Mouse (Mus musculus) heart, postnatal 0 days (tissue): ENCODE measurements around the gene Camk2d. TPM values are rescaled to one million over a fixed set of nuclear protein-coding genes. Genes with fewer than 3 reads are reported as not detected.

Source experiments
- ATAC-seq: fragments of 200-750 bp; cut with Nextera tagmentation; 2 replicates; pipeline ENCODE4 v1.8.0; 2017; ENCODE audit warnings: low read depth, moderate number of reproducible peaks, moderate library complexity; ENCODE audit not compliant: insufficient read depth
- DNase-seq: peaks from one replicate; pipeline ENCODE4 v3.0.0-alpha.2; 2016; ENCODE audit warnings: low spot score
- H3K27ac ChIP-seq: fragments of 300-500 bp; sonication (generic); 2 replicates; pipeline ENCODE4 v1.5.1; 2014; ENCODE audit warnings: low read depth, mild to moderate bottlenecking
- H3K27me3 ChIP-seq: fragments of 300-500 bp; sonication (generic); 2 replicates; pipeline ENCODE4 v1.6.1; 2014; ENCODE audit warnings: low read length, mixed read lengths; ENCODE audit not compliant: control insufficient read depth, insufficient read depth
- H3K36me3 ChIP-seq: fragments of 300-500 bp; sonication (generic); replicated peaks from 2 replicates; pipeline ENCODE4 v1.6.1; 2014; ENCODE audit warnings: low read length, mixed read lengths; ENCODE audit not compliant: control insufficient read depth, insufficient read depth
- H3K4me1 ChIP-seq: fragments of 300-500 bp; sonication (generic); 2 replicates; pipeline ENCODE4 v1.6.1; 2014; ENCODE audit warnings: antibody characterized with exemption; ENCODE audit not compliant: control insufficient read depth, insufficient read depth
- H3K4me2 ChIP-seq: fragments of 300-500 bp; sonication (generic); 2 replicates; pipeline ENCODE4 v1.6.1; 2014; ENCODE audit warnings: low read depth, mild to moderate bottlenecking, low read length, moderate library complexity
- H3K4me3 ChIP-seq: fragments of 300-500 bp; sonication (generic); 2 replicates; pipeline ENCODE4 v1.5.1; 2014; ENCODE audit warnings: low read depth, low read length
- H3K9ac ChIP-seq: fragments of 300-500 bp; sonication (generic); replicated peaks from 2 replicates; pipeline ENCODE4 v1.6.1; 2014; ENCODE audit warnings: low read depth, low read length, mixed read lengths
- H3K9me3 ChIP-seq: fragments of 300-500 bp; sonication (generic); replicated peaks from 2 replicates; pipeline ENCODE4 v1.6.1; 2016; ENCODE audit warnings: low read length; ENCODE audit not compliant: control insufficient read depth
- CTCF ChIP-seq: IDR thresholded peaks from 2 replicates; pipeline ENCODE4 v1.5.1; 2016; ENCODE audit warnings: antibody characterized with exemption, control low read depth, low read depth
- EP300 ChIP-seq: IDR thresholded peaks from 2 replicates; pipeline ENCODE4 v1.6.1; 2016; ENCODE audit warnings: antibody characterized with exemption, low read depth
- WGBS: fragments of 180-500 bp; shearing (Covaris S2); extraction: QIAGEN DNeasy Blood & Tissue Kit; methylation state at CpG from one replicate; pipeline ENCODE4 v1.1.7; 2014; 5-methylcytosine and 5-hydroxymethylcytosine counted together
- polyA plus RNA-seq: library from polyadenylated mRNA; unstranded; fragments of >200 nt; fragmentation: Nextera tagmentation; extraction: Ambion mirVana; gene quantifications from 2 replicates; pipeline ENCODE4 v1.2.1, GENCODE M21; 2015
- total RNA-seq: library from RNA; depleted of rRNA; stranded (reverse); fragments of >200 nt; gene quantifications from 2 replicates; pipeline ENCODE4 v1.2.3, GENCODE M21; 2014; ENCODE audit warnings: low replicate concordance

Gene Camk2d
- total and polyA plus RNA-seq, 2 experiments from 2014 or later = 109 to 191 TPM

- Histone ChIP-seq H3K27me3 (no peaks in the 10 kb centered on the region), H3K4me1 (peaks cover 11% of the 10 kb centered on the region), H3K36me3 (peaks cover 3% of the 10 kb centered on the region; the same call in 1 of the 2 replicates), H3K27ac (no peak overlapping the region), H3K4me2 (no peak overlapping the region), H3K4me3 (no peak overlapping the region), H3K9me3 (no peaks in the 10 kb centered on the region), H3K9ac (no peak overlapping the region)
- ATAC-seq (no peak), DNase-seq (no peak)
- 85% methylated on average over 9 of the region's 9 CpGs for WGBS
- TF ChIP-seq CTCF = no peak
- no peak for TF ChIP-seq EP300
Observed at GRCm38 (mm10) chr3:126777101-126777500, 181.0 kb downstream of the Camk2d start.

GRCm38 (mm10) chr3:126777879-126778278 is 181.8 kb downstream of the Camk2d start:
- no peak for DNase-seq

DNA sequence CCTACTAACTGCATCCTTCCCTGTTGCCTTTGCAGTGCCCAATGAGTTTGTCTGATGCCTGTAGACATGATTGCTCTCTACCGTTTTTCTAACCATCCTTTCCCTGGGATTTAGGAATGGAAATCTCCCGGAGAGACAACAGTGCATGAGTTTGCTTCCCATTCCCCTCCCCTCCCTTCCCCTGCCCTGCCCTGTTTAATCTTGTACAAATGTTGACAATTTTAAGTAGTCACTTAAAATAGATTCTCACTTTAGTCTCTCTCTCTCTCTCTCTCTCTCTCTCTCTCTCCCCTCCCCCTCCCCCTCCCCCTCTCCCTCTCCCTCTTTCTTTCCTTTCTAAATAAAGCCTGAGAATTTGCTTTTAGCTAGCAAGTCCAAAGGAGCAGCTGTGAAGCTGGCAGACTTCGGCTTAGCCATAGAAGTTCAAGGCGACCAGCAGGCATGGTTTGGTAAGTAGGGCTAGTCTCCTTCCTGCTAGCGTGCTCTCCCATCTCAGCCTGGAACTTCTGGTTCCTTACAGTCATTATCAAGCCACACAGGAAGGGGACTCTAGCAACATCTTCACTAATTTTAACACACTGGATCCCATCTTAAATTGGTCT is 184.0 kb downstream of the Camk2d start:
- 31% methylated on average over 5 of the region's 5 CpGs for WGBS
- Histone ChIP-seq H3K4me3 (peak overlapping the region; percentile 4; the same call in 1 of the 2 replicates), H3K27ac (peak overlapping the region; percentile 90), H3K27me3 (no peaks in the 10 kb centered on the region), H3K9me3 (no peaks in the 10 kb centered on the region), H3K9ac (no peak overlapping the region), H3K36me3 (peaks cover 11% of the 10 kb centered on the region), H3K4me1 (peaks cover 21% of the 10 kb centered on the region), H3K4me2 (peak overlapping the region; percentile 32)
- ATAC-seq = peak; percentile 89
- TF ChIP-seq CTCF (no peak), EP300 (peak; percentile 71; the same call in 1 of the 2 replicates)
- peak; percentile 89 for DNase-seq

More at GRCm38 (mm10) chr3:126777879-126778278, 181.8 kb downstream of the Camk2d start:
- Histone ChIP-seq H3K4me2 (no peak overlapping the region), H3K4me1 (peaks cover 11% of the 10 kb centered on the region), H3K27ac (no peak overlapping the region), H3K27me3 (no peaks in the 10 kb centered on the region), H3K4me3 (no peak overlapping the region), H3K36me3 (peaks cover 3% of the 10 kb centered on the region; the same call in 1 of the 2 replicates), H3K9ac (no peak overlapping the region), H3K9me3 (no peaks in the 10 kb centered on the region)
- ATAC-seq = no peak
- TF ChIP-seq EP300 (no peak), CTCF (no peak)
- WGBS = 89% methylated on average over 1 of the region's 1 CpGs

DNA sequence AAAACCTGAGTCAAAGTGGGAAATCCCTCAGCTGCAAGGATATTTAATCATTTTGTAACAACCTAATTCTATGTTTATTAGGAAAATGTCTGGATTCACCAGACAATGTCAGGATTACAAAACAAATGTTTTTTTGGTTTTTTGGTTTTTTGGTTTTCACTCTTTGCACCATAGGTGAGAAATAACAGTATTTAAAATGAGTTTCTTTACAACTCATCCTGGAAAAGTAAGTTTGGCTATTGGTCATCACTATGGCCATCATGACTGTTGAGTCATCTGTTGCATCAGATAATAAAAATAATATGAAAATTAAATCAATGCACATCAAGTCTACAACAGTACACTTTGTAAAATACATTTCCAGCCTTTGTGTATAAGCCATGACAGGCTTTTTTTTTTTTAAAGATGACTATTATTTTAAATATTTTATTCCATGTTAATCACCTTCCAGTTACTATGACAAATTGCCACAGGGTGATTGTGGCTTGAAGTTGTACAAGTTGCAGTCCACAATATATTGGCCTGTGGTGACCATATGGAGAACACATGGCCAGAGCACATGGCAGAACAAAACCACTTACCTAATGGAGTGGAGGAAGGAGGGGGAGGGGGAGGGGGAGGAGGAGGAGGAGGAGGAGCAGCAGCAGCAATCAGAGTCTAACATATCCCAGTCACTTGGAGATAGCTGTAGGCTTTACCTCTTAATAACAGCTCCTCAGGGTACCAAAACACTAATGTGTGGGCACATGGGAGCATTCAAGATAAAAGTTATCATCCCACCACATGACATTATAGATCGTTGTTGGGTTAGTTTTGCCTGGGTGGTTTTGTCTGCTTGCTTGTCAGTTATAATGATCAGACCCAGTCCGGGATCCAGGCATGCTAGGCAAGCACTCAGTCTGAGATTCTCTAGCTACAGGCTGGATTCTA is 197.2 kb downstream of the Camk2d start:
- DNase-seq = no peak
- ATAC-seq = no peak
- TF ChIP-seq EP300 = no peak
- TF ChIP-seq CTCF = no peak
- Histone ChIP-seq H3K4me3 (no peak overlapping the region), H3K4me1 (no peaks in the 10 kb centered on the region), H3K27me3 (no peaks in the 10 kb centered on the region), H3K9me3 (no peaks in the 10 kb centered on the region), H3K9ac (no peak overlapping the region), H3K27ac (no peak overlapping the region), H3K4me2 (no peak overlapping the region), H3K36me3 (peaks cover 40% of the 10 kb centered on the region)
- WGBS = 59% methylated on average over 2 of the region's 2 CpGs

- Histone ChIP-seq H3K4me2 (no peak overlapping the region), H3K4me3 (no peak overlapping the region), H3K27ac (no peak overlapping the region), H3K9ac (no peak overlapping the region), H3K27me3 (no peaks in the 10 kb centered on the region), H3K36me3 (peaks cover 41% of the 10 kb centered on the region), H3K9me3 (no peaks in the 10 kb centered on the region), H3K4me1 (no peaks in the 10 kb centered on the region)
- whole genome bisulfite sequencing = 74% methylated on average over 3 of the region's 3 CpGs
- DNase-seq = no peak
- ATAC-seq = no peak
- TF ChIP-seq CTCF (no peak), EP300 (no peak)
Observed at GRCm38 (mm10) chr3:126795904-126796303, 199.8 kb downstream of the Camk2d start.
